ENCODE assay signal across 13 mouse cellular contexts in genomic region chr12:33719063-33719462, GRCm38 (mm10).
A peak's percentile ranks its signal among the peaks of the same experiment; 100 is the strongest.
DNase-seq lines count a peak whose midpoint lies in the region; ATAC-seq and TF ChIP-seq lines count a peak whose summit lies in the region.
"Had no signal": no experiment of that assay in that cellular context is flagged by ENCODE, and none has a peak within 500 bp of the region (broad histone marks: within the 10 kb centered on the region; RNA-seq: fewer than 3 reads in every experiment).

No protein-coding gene starts in this region.

- H3K4me1 ChIP-seq in intestine, embryonic 15.5 days (replicated peaks): 0 out of 2 replicates have a peak, but pooled peaks cover 6% of the 10 kb centered on the region

- intact Hi-C loops in gastrocnemius, adult 2 months (cut with DNase I): loop anchor here (2.0 kb wide), 1 partner anchor 230 kb away; no protein-coding TSS in a partner anchor
- intact Hi-C loops in left cerebral cortex, postnatal 4 days (cut with DNase I): loop anchor here (5.0 kb wide), 1 partner anchor 232 kb away; no protein-coding TSS in a partner anchor
- intact Hi-C loops in left cerebral cortex, postnatal 14 days (cut with DNase I): no loop called here

- 36% methylated on average over 7 of the region's 7 CpGs for WGBS in intestine, embryonic 15.5 days

- H3K27ac ChIP-seq in gastrocnemius, adult 2 months: no peak overlapping the region
- 0 out of 2 replicates have a peak overlapping the region, but pooled peaks have one; percentile 20 for H3K27ac ChIP-seq in intestine, embryonic 15.5 days
- H3K27ac ChIP-seq: hindbrain, embryonic 13.5 days had no signal

- no peaks in the 10 kb centered on the region for H3K36me3 ChIP-seq in intestine, embryonic 15.5 days
- H3K36me3 ChIP-seq: hindbrain, embryonic 13.5 days had no signal

- no peaks in the 10 kb centered on the region for H3K9me3 ChIP-seq in intestine, embryonic 15.5 days
- H3K9me3 ChIP-seq: hindbrain, embryonic 13.5 days had no signal

- H3K4me3 ChIP-seq in gastrocnemius, adult 2 months: 0 out of 2 replicates have a peak overlapping the region, but pooled peaks have one; percentile 13
- no peak overlapping the region for H3K4me3 ChIP-seq in intestine, embryonic 15.5 days (replicated peaks)
- H3K4me3 ChIP-seq: hindbrain, embryonic 13.5 days had no signal

- peak; percentile 77 for ATAC-seq in intestine, embryonic 15.5 days
- ATAC-seq: Patski had no signal

- H3K27me3 ChIP-seq in intestine, embryonic 15.5 days (replicated peaks): no peaks in the 10 kb centered on the region
- H3K27me3 ChIP-seq: hindbrain, embryonic 13.5 days had no signal

- no peak for TF ChIP-seq CTCF in gastrocnemius, adult 2 months (IDR thresholded peaks at IDR 0.05)

- 0 out of 2 replicates have a peak overlapping the region, but pooled peaks have one; percentile 15 for H3K4me2 ChIP-seq in intestine, embryonic 15.5 days (replicated peaks)
- H3K4me2 ChIP-seq: hindbrain, embryonic 13.5 days had no signal

- peak; percentile 34 for DNase-seq in gastrocnemius, adult 2 months
- DNase-seq in gastrocnemius, adult 18-20 months (ENCODE audit: low spot score): no peak
- DNase-seq in left cerebral cortex, postnatal 4 days: peak; percentile 1
- DNase-seq in left cerebral cortex, postnatal 14 days (ENCODE audit: low spot score in 2 of 2): no peak
- DNase-seq in MN1 (ENCODE audit: low spot score): peak; percentile 76
- no peak for DNase-seq in spleen, adult 12 weeks (ENCODE audit: low spot score)
- no peak for DNase-seq in frontal cortex, postnatal 25 days (ENCODE audit: low spot score in 2 of 2)
- DNase-seq: adrenal gland, postnatal 36 days; liver; spleen, adult 18-20 months had no signal

- H3K9ac ChIP-seq in intestine, embryonic 15.5 days: no peak overlapping the region
- H3K9ac ChIP-seq: hindbrain, embryonic 13.5 days had no signal

Comparison
In these comparisons a context has a peak if more than half of its experiments do, and no peak if none do; other contexts are left out.
1. DNase-seq: peak in gastrocnemius, adult 2 months (single experiment), left cerebral cortex, postnatal 4 days (single experiment) and MN1 (single experiment); none in gastrocnemius, adult 18-20 months (single experiment), left cerebral cortex, postnatal 14 days (0 of 2), spleen, adult 12 weeks (single experiment) and frontal cortex, postnatal 25 days (0 of 2).